16 mouse cellular contexts compared by ENCODE assay signal in genomic region chr3:103592636-103593035, GRCm38 (mm10).
"Had no signal": no experiment of that assay in that cellular context is flagged by ENCODE, and none has a peak within 500 bp of the region (broad histone marks: within the 10 kb centered on the region; RNA-seq: fewer than 3 reads in every experiment).

No protein-coding gene starts in this region.

- DNase-seq: heart, postnatal 10 days; heart, postnatal 14 days; heart, postnatal 36 days; heart, postnatal 4 days; kidney, adult 11 months; kidney, adult 18-20 months; kidney, adult 2 months; kidney, adult 8-10 months; kidney, adult 9 months; kidney, postnatal 10 days; kidney, postnatal 14 days; kidney, postnatal 25 days; kidney, postnatal 36 days; kidney, postnatal 4 days; layer of hippocampus, adult 9-11 months; layer of hippocampus, postnatal 36 days had no signal
